ENCODE assay signal across 9 mouse cellular contexts in the genomic region with DNA sequence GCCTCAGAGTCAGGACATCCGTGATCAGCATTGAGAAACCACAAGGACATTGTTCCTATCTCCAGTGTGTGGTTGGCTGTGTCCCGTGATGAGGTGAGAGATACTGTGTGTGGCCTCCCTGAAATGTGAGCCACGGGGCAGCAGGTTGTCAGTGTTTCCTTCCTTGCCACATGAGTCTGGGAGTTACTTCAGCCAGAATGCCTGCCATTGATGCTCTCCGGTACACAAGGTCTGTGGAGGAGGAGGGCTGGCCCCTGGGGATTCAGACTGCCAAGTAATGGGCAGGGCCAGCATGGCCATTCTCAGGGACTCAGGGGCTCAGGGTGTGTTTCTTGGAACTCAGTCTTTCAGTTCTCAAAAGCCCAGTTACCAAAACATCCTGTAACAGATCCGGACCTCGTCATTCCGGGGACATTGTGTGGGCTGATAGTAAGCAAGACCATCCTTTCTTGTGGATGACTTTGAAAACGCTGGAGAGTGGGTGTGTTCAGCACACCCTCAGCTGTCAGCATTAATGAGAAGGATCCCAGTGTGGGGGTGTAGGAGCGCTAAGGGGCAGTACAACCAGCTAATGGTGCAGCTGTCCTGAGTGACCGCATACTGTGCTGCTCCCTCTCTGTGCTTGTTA. TPM values are rescaled to one million over a fixed set of nuclear protein-coding genes. Genes with fewer than 3 reads are reported as not detected.
A peak's percentile ranks its signal among the peaks of the same experiment; 100 is the strongest.
DNase-seq lines count a peak whose midpoint lies in the region; ATAC-seq lines count a peak whose summit lies in the region.
"Had no signal": no experiment of that assay in that cellular context is flagged by ENCODE, and none has a peak within 500 bp of the region (broad histone marks: within the 10 kb centered on the region; RNA-seq: fewer than 3 reads in every experiment).

No protein-coding gene starts in this region.

- peak; percentile 25 to 44; a peak in 3 of 4 replicates for ATAC-seq in hematopoietic stem cell, adult 5-6 weeks (replicated peaks in 1 of 2; ENCODE audit: insufficient read depth in 1 of 2, low FRiP score in 2 of 2, low TSS enrichment in 1 of 2, low read depth in 1 of 2, poor library complexity in 2 of 2, severe bottlenecking in 2 of 2)
- ATAC-seq: Patski had no signal

- DNase-seq in gastrocnemius, adult 18-20 months (ENCODE audit: low spot score), result peak; percentile 32
- DNase-seq in gastrocnemius, postnatal 4 days (ENCODE audit: low spot score in 2 of 2), result no peak
- peak; percentile 66 for DNase-seq in brain, adult 2 months (ENCODE audit: low read depth, low spot score)
- DNase-seq in lung, postnatal 25 days (ENCODE audit: low spot score), result peak; percentile 67
- DNase-seq in cerebellum, postnatal 36 days, result no peak
- no peak for DNase-seq in cerebellum, postnatal 10 days
- DNase-seq in thymus, postnatal 36 days, result no peak

RNA-seq across cellular contexts. Expression of a gene that starts 2.4 kb away (rescaled TPM):
- 10 to 100 TPM; 23.0 to 33.6 TPM for total RNA-seq in gastrocnemius, adult 18-20 months (2021)
- total RNA-seq in gastrocnemius, postnatal 4 days (2021), result 100 to 1,000 TPM in 1 of 2 experiments, 10 to 100 TPM in 1; 95.8 to 103 TPM
- 56.2 and 65.8 TPM in 2 replicates for total RNA-seq in hematopoietic stem cell, adult 5-6 weeks (2017)

RNA-seq across cellular contexts. Expression of a gene that starts 22.0 kb away (rescaled TPM):
- 10 to 100 TPM; 44.5 to 47.4 TPM for total RNA-seq in gastrocnemius, adult 18-20 months (2021)
- 10 to 100 TPM; 92.1 to 96.0 TPM for total RNA-seq in gastrocnemius, postnatal 4 days (2021)
- 148 and 150 TPM in 2 replicates for total RNA-seq in hematopoietic stem cell, adult 5-6 weeks (2017)

RNA-seq across cellular contexts. Expression of a gene that starts 22.1 kb away (rescaled TPM):
- total RNA-seq in gastrocnemius, adult 18-20 months (2021), result 10 to 100 TPM in 1 of 2 experiments, 1 to 10 TPM in 1; 8.6 to 11.4 TPM
- total RNA-seq in gastrocnemius, postnatal 4 days (2021), result 10 to 100 TPM; 13.8 to 14.9 TPM
- total RNA-seq in hematopoietic stem cell, adult 5-6 weeks (2017), result not detected in 2 replicates

RNA-seq across cellular contexts. Expression of a gene that starts 38.2 kb away (rescaled TPM):
- 100 to 1,000 TPM in 1 of 2 experiments, 10 to 100 TPM in 1; 96.1 to 101 TPM for total RNA-seq in gastrocnemius, adult 18-20 months (2021)
- 10 to 100 TPM; 89.7 to 93.0 TPM for total RNA-seq in gastrocnemius, postnatal 4 days (2021)
- total RNA-seq in hematopoietic stem cell, adult 5-6 weeks (2017), result 25.6 and 27.5 TPM in 2 replicates

RNA-seq across cellular contexts. Expression of a gene that starts 53.9 kb away (rescaled TPM):
- total RNA-seq in gastrocnemius, adult 18-20 months (2021), result 1 to 10 TPM; 1.4 to 1.7 TPM
- total RNA-seq in gastrocnemius, postnatal 4 days (2021), result 1 to 10 TPM; 2.9 to 3.9 TPM
- 51.2 and 56.5 TPM in 2 replicates for total RNA-seq in hematopoietic stem cell, adult 5-6 weeks (2017)

Comparison
In these comparisons a context has a peak if more than half of its experiments do, and no peak if none do; other contexts are left out.
1. DNase-seq: peak in gastrocnemius, adult 18-20 months (single experiment), brain, adult 2 months (single experiment) and lung, postnatal 25 days (single experiment); none in gastrocnemius, postnatal 4 days (0 of 2), cerebellum, postnatal 36 days (0 of 2), cerebellum, postnatal 10 days (0 of 2) and thymus, postnatal 36 days (0 of 2).